Mouse (Mus musculus) ES-E14 (cell line): ENCODE data around the gene Fxyd2. TPM values are rescaled to one million over a fixed set of nuclear protein-coding genes. Genes with fewer than 3 reads are reported as not detected.

Source experiments
- DNase-seq: peaks from one replicate; pipeline ENCODE4 v3.0.0-alpha.2; 2013; ENCODE audit warnings: low read depth, low spot score
- H3K27ac ChIP-seq: 2 replicates; pipeline ENCODE4 v1.5.1; 2012; ENCODE audit warnings: low read depth, mild to moderate bottlenecking, low read length, moderate library complexity, mixed read lengths; ENCODE audit not compliant: poor library complexity, insufficient read depth, severe bottlenecking
- H3K36me3 ChIP-seq: 2 replicates; pipeline ENCODE4 v1.6.1; 2012; ENCODE audit warnings: mild to moderate bottlenecking, low read length, moderate library complexity, mixed read lengths; ENCODE audit not compliant: control insufficient read depth, poor library complexity, insufficient read depth, severe bottlenecking
- H3K4me1 ChIP-seq, 2 experiments: fragments of 150-350 bp in 1 of 2; sonication (generic) in 1 of 2; 2 replicates each; pipeline ENCODE4 v1.6.1; 2012; ENCODE audit warnings: low read length in 2 of 2, mild to moderate bottlenecking in 1 of 2, mixed read lengths in 1 of 2; ENCODE audit not compliant: control insufficient read depth in 2 of 2, insufficient read depth in 2 of 2, poor library complexity in 1 of 2
- H3K4me3 ChIP-seq, 2 experiments: fragments of 150-350 bp in 1 of 2; sonication (generic) in 1 of 2; 2 replicates each; pipeline ENCODE4 v1.5.1; 2012; ENCODE audit warnings: low read length in 2 of 2, low read depth in 1 of 2, mild to moderate bottlenecking in 1 of 2, mixed read lengths in 1 of 2; ENCODE audit not compliant: insufficient read depth in 1 of 2, poor library complexity in 1 of 2, severe bottlenecking in 1 of 2
- H3K9ac ChIP-seq: 2 replicates; pipeline ENCODE4 v1.6.1; 2012; ENCODE audit warnings: low read depth, mild to moderate bottlenecking, low read length, mixed read lengths; ENCODE audit not compliant: poor library complexity, insufficient read depth, severe bottlenecking
- H3K9me3 ChIP-seq: fragments of 150-350 bp; sonication (generic); 2 replicates; pipeline ENCODE4 v1.6.1; 2012; ENCODE audit warnings: low read depth, mild to moderate bottlenecking, low read length; ENCODE audit not compliant: control insufficient read depth, insufficient read depth
- CHD2 ChIP-seq: IDR thresholded peaks from 2 replicates; pipeline ENCODE4 v1.6.1; 2014; ENCODE audit warnings: mild to moderate bottlenecking, low read depth, low read length, inconsistent platforms
- HCFC1 ChIP-seq: IDR thresholded peaks from 2 replicates; pipeline ENCODE4 v1.6.1; 2012; ENCODE audit warnings: low read length, inconsistent platforms, borderline replicate concordance; ENCODE audit not compliant: insufficient read depth
- MAFK ChIP-seq: IDR thresholded peaks from 2 replicates; pipeline ENCODE4 v1.6.1; 2014; ENCODE audit warnings: mild to moderate bottlenecking, low read depth, low read length, inconsistent platforms; ENCODE audit not compliant: insufficient read depth
- ZC3H11A ChIP-seq: IDR thresholded peaks from 2 replicates; pipeline ENCODE4 v1.6.1; 2012; ENCODE audit warnings: low read depth, mild to moderate bottlenecking, inconsistent platforms, low read length, borderline replicate concordance
- ZNF384 ChIP-seq: IDR thresholded peaks from 2 replicates; pipeline ENCODE4 v1.6.1; 2012; ENCODE audit warnings: low read depth, low read length, inconsistent platforms
- in situ Hi-C, 2 experiments: fragments of 600-800 bp; cut with MboI; formaldehyde crosslinking; loops; one replicate each; pipeline ENCODE4 v1.15.1; 2025; ENCODE audit warnings: low sequenced_read_pairs in 2 of 2, inconsistent platforms in 1 of 2; ENCODE audit not compliant: unreplicated experiment in 2 of 2
- total RNA-seq: library from RNA; depleted of rRNA; stranded (reverse); fragments of 300-350 nt; gene quantifications from 2 replicates; pipeline ENCODE4 v1.2.3, GENCODE M21; 2012

The Fxyd2 gene
- total RNA-seq, 1 experiment = 2.2 TPM

- in situ Hi-C loops = no loop called here
- no peak within 1 kb of the TSS for H3K4me3 ChIP-seq
- no peak for TF ChIP-seq ZC3H11A
- H3K36me3 ChIP-seq = no peaks in the 10 kb centered on the region
- no peaks in the 10 kb centered on the region for H3K9me3 ChIP-seq
- H3K27ac ChIP-seq = no peak within 1 kb of the TSS
- H3K9ac ChIP-seq = no peak within 1 kb of the TSS
- no peak for DNase-seq
- H3K4me1 ChIP-seq = no peaks in the 10 kb centered on the region
These were observed 27.0 kb downstream of the Fxyd2 start, which contains the start of gene Dscaml1 for GRCm38 (mm10) chr9:45426456-45426855. Gene Dscaml1 (plus strand): TSS chr9:45426628.

GRCm38 (mm10) chr9:45429392-45429791, 29.9 kb downstream of the Fxyd2 start:
- in situ Hi-C loops = no loop called here
- Histone ChIP-seq H3K9me3 (no peaks in the 10 kb centered on the region), H3K9ac (no peak overlapping the region), H3K4me3 (no peak overlapping the region), H3K36me3 (no peaks in the 10 kb centered on the region), H3K4me1 (peaks cover 0 to 3% of the 10 kb centered on the region in 2 experiments; a peak in 1 of 4 replicates), H3K27ac (no peak overlapping the region)
- TF ChIP-seq HCFC1 = no peak
- TF ChIP-seq ZC3H11A = no peak
- no peak for TF ChIP-seq CHD2
- no peak for TF ChIP-seq MAFK
- TF ChIP-seq ZNF384 = no peak
- no peak for DNase-seq

GRCm38 (mm10) chr9:45429951-45430697, 30.7 kb downstream of the Fxyd2 start:
- no peaks in the 10 kb centered on the region for H3K9me3 ChIP-seq
- no peak for DNase-seq
- TF ChIP-seq HCFC1 (no peak), MAFK (no peak), CHD2 (no peak), ZC3H11A (no peak), ZNF384 (no peak)
- no peak overlapping the region for H3K27ac ChIP-seq
- H3K4me3 ChIP-seq = peak overlapping the region; percentile 69 to 75
- H3K4me1 ChIP-seq = peaks cover 0 to 3% of the 10 kb centered on the region in 2 experiments; a peak in 1 of 4 replicates
- in situ Hi-C loops = no loop called here
- H3K36me3 ChIP-seq = no peaks in the 10 kb centered on the region
- H3K9ac ChIP-seq = peak overlapping the region; percentile 42

- no peaks in the 10 kb centered on the region for H3K36me3 ChIP-seq
- H3K4me1 ChIP-seq = peaks cover 0 to 3% of the 10 kb centered on the region in 2 experiments; a peak in 1 of 4 replicates
- peak overlapping the region; percentile 69 to 75 for H3K4me3 ChIP-seq
- in situ Hi-C loops = no loop called here
- peak overlapping the region; percentile 42; the same call in 1 of the 2 replicates for H3K9ac ChIP-seq
- no peaks in the 10 kb centered on the region for H3K9me3 ChIP-seq
- no peak overlapping the region for H3K27ac ChIP-seq
- no peak for DNase-seq
- TF ChIP-seq CHD2 = no peak
- TF ChIP-seq ZNF384 = no peak
- no peak for TF ChIP-seq HCFC1
- TF ChIP-seq MAFK = no peak
- TF ChIP-seq ZC3H11A = no peak
These were observed 31.2 kb downstream of the Fxyd2 start for GRCm38 (mm10) chr9:45430698-45430959.
